Mouse (Mus musculus): ENCODE data around the gene Edil3.

DNA sequence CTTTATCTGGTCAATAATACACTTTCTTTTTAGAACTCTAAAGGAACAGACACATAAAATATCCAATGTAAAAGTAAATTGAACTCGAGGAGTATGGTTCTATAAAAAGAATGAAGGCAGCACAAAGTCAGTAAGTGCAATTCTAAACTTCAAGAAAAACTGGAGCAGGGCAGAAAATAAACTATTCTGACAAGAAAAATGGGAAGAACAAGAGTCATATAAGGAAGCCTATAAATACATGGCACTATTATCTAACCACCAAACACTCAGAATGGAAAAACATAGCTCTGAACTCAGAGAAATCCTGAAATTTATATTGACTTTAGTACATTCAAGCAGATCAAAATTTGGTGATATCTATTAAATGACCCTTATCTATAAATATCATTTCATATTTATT is 284.6 kb downstream of the Edil3 start:
- no peak for TF ChIP-seq CTCF (IDR thresholded peaks at IDR 0.05; ENCODE audit: extremely low read depth, insufficient read length, insufficient replicate concordance, low read depth, low read length)
- TF ChIP-seq POLR2A (IDR thresholded peaks at IDR 0.05; ENCODE audit: low read depth, low read length): no peak

Measured in small intestine, adult 2 months (tissue).